Mouse (Mus musculus) testis, adult 2 months (tissue): ENCODE measurements around the gene Atg16l2. TPM values are rescaled to one million over a fixed set of nuclear protein-coding genes. Genes with fewer than 3 reads are reported as not detected.

ENCODE experiments used
- H3K27ac ChIP-seq: fragments of 200-500 bp; 2 replicates; pipeline ENCODE4 v1.5.1; 2012; ENCODE audit warnings: low read depth, low read length; ENCODE audit not compliant: control insufficient read depth, insufficient read depth
- H3K27me3 ChIP-seq: fragments of 200-500 bp; 2 replicates; pipeline ENCODE4 v1.6.1; 2012; ENCODE audit warnings: mild to moderate bottlenecking, low read length, moderate library complexity; ENCODE audit not compliant: control insufficient read depth, insufficient read depth
- H3K36me3 ChIP-seq: fragments of 200-500 bp; 2 replicates; pipeline ENCODE4 v1.6.1; 2012; ENCODE audit warnings: mild to moderate bottlenecking, low read length; ENCODE audit not compliant: control insufficient read depth, insufficient read depth
- H3K4me1 ChIP-seq: fragments of 200-500 bp; 2 replicates; pipeline ENCODE4 v1.6.1; 2012; ENCODE audit warnings: low read length; ENCODE audit not compliant: control insufficient read depth, insufficient read depth
- H3K4me3 ChIP-seq: fragments of 200-500 bp; 2 replicates; pipeline ENCODE4 v1.5.1; 2012; ENCODE audit warnings: low read depth, mild to moderate bottlenecking, low read length, moderate library complexity, mixed read lengths; ENCODE audit not compliant: control insufficient read depth
- CTCF ChIP-seq: fragments of 200-500 bp; IDR thresholded peaks from 2 replicates; pipeline ENCODE4 v1.5.1; 2012; ENCODE audit warnings: low read depth, mild to moderate bottlenecking, inconsistent platforms, low read length, moderate library complexity; ENCODE audit not compliant: control insufficient read depth, insufficient read depth, insufficient replicate concordance
- POLR2A ChIP-seq: fragments of 200-500 bp; IDR thresholded peaks from 2 replicates; pipeline ENCODE4 v1.6.1; 2012; ENCODE audit warnings: low read depth, mild to moderate bottlenecking, inconsistent platforms, low read length, moderate library complexity; ENCODE audit not compliant: control insufficient read depth
- polyA plus RNA-seq: library from polyadenylated mRNA; depleted of rRNA; stranded (reverse); fragments of >200 nt; gene quantifications from 2 replicates; pipeline ENCODE4 v1.2.3, GENCODE M21; 2012

Gene Atg16l2
- polyA plus RNA-seq, 1 experiment = 2.2 TPM

DNA sequence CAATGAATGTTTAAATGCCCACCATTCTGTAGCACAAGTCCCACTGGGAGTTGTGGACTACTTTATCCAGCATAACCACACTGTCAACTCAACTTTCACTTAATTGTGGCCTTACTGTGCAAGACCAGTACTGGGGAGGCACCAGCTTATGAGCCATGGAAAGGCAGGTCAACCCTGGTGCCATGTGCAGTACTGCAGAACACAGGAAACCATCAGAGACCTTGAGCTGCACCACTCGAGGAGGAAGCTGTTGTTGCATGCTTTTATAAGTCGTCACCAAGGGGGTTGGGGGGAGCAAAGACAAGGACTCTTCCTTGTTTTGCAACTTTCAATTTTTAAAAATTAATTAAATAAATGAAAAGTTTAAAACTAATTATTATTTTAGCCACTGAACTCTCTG, 49.0 kb downstream of the Atg16l2 start:
- H3K4me1 ChIP-seq = peaks cover 2% of the 10 kb centered on the region; the same call in 1 of the 2 replicates
- H3K27ac ChIP-seq = no peak overlapping the region
- no peaks in the 10 kb centered on the region for H3K36me3 ChIP-seq
- TF ChIP-seq POLR2A = no peak
- TF ChIP-seq CTCF = no peak
- H3K4me3 ChIP-seq = peak overlapping the region; percentile 25; the same call in 1 of the 2 replicates
- H3K27me3 ChIP-seq = no peaks in the 10 kb centered on the region

DNA sequence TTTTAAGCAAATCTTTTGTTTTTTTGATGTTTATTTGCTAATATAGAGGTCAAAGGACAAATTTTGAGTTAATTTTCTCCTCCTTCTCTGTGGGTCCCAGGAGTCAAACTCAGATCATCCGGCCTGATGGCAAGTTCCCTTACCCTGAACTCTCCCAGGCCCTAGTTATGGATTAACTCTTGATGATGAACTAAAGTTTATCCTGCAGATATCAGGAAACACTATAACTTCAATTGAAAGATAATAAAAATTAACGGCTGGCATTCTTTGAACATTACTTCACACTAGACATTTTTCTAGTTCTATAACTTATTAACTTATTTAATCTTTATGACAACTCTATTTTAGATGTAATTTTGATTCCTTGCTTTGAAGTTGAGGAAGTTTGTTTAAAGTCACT, 52.9 kb downstream of the Atg16l2 start:
- Histone ChIP-seq H3K4me1 (no peaks in the 10 kb centered on the region), H3K27ac (no peak overlapping the region), H3K27me3 (no peaks in the 10 kb centered on the region), H3K4me3 (no peak overlapping the region), H3K36me3 (no peaks in the 10 kb centered on the region)
- TF ChIP-seq POLR2A (no peak), CTCF (no peak)

DNA sequence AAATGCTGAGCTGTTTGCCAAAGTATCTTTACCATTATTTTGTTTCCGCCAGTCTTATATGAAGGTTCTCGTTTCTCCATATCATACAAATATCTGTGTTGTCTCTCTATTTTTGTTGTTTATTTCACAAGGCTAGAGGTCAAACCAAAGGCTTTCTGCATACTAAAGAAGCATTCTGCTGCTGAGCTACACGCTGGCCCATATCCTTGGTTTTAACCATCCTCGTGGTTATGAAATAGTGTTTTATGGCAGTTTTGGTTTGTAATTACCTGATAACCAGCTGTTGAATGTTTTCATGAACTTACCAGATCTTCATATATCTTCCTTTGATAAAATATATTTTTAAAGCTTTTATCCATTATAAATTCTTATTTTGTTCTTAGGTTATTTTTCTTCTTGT, 53.3 kb downstream of the Atg16l2 start:
- Histone ChIP-seq H3K27me3 (no peaks in the 10 kb centered on the region), H3K4me1 (no peaks in the 10 kb centered on the region), H3K4me3 (no peak overlapping the region), H3K27ac (no peak overlapping the region), H3K36me3 (no peaks in the 10 kb centered on the region)
- no peak for TF ChIP-seq POLR2A

DNA sequence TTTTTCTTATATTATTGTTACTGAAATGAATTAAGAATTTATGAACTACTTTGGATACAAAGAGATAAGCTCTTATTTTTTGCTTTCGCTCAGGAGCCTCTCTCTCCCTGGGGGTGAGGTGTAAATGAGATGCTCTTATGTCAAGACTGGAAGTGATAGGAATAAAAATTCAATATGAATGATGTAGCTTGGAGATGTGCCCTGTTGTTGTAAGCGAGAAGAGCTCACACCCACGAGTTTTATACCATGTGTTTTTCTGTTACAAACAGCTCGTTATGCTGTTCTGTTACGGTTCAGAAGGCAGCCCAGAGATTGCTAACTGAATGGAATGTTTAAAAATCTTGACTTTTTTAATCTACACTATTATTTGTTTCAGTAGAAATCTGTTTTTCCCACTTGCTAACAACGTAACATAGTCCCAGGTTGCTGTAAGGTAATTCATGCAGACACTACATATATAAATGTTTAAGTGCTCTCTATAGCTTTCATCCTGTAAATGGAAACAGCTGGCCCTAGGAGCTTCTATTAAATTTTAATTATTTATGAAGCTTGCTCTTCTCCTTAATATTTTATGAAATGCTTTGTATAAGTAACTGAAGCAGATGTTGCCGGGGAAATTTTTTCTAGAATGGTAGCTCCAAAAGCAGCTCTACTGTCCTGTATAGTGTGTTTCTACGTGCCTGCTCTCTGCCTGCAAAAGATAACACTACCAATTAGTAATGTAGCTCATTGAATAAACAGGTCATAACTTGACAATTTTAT, 65.2 kb downstream of the Atg16l2 start:
- Histone ChIP-seq H3K36me3 (no peaks in the 10 kb centered on the region), H3K4me1 (no peaks in the 10 kb centered on the region)
- TF ChIP-seq POLR2A (no peak), CTCF (no peak)

DNA sequence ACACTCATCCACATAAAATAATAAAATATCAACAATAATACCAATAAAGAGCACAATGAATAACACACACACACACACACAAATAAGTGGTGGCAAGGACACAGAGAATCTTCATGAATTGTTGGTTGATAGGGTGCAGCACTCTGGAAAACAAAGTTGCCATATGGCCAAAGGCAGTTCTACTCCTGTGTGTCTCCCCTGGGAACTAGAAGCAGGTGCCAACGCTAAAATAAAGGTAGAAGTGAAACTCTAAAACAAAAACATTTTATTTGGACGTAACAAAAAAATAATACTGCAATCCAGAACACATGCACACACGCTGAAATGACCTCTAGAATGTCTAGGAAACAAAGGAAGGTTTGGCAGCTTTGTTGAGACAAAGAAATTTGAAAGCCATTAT, 69.3 kb downstream of the Atg16l2 start:
- Histone ChIP-seq H3K27me3 (no peaks in the 10 kb centered on the region), H3K4me1 (no peaks in the 10 kb centered on the region), H3K36me3 (no peaks in the 10 kb centered on the region), H3K27ac (no peak overlapping the region), H3K4me3 (no peak overlapping the region)
- TF ChIP-seq POLR2A = no peak
- no peak for TF ChIP-seq CTCF

More for the DNA sequence above, 65.2 kb downstream of the Atg16l2 start:
- no peak overlapping the region for H3K4me3 ChIP-seq
- no peaks in the 10 kb centered on the region for H3K27me3 ChIP-seq
- H3K27ac ChIP-seq = no peak overlapping the region

DNA sequence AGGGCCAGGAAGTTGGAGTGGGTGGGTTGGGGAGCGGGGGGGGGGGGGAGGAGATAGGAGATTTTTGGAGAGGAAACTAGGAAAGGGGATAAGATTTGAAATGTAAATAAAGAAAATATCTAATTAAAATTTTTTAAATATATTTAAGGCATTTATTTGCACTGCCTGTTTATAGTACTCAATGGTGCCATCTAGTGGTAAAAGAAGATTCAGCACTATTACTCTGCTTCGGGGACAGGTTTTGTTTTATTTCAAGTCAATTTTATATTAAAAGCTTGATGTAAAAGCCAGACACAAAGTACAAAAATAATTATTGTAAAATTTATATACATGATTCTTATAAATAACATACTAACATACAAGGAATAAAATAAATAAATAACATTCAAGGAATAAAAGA, 70.6 kb downstream of the Atg16l2 start:
- no peaks in the 10 kb centered on the region for H3K36me3 ChIP-seq
- no peak overlapping the region for H3K4me3 ChIP-seq
- H3K27ac ChIP-seq = no peak overlapping the region
- no peaks in the 10 kb centered on the region for H3K27me3 ChIP-seq
- TF ChIP-seq POLR2A (no peak), CTCF (no peak)
- no peaks in the 10 kb centered on the region for H3K4me1 ChIP-seq

DNA sequence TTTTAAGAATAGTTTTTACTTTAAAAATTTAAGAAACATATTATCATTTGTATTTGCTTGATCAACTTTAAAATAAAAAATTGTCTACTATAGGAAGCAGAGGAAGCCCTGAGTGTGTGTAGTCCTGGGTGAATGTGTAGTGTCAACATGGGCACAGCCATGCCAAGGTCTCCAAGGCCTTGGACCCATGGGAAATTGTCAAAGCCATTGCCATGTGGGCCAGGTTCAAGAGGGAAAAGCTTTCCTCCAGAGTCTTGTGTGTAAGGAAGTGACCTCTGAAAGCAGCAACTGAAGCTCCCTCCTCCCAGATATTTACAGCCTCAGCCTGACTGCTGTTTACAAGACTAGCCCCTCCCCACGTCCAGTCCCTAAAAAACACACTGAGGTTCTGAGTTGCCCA, 72.7 kb downstream of the Atg16l2 start:
- H3K36me3 ChIP-seq = no peaks in the 10 kb centered on the region
- no peaks in the 10 kb centered on the region for H3K27me3 ChIP-seq
- H3K4me1 ChIP-seq = no peaks in the 10 kb centered on the region
- H3K4me3 ChIP-seq = no peak overlapping the region
- no peak for TF ChIP-seq CTCF
- no peak for TF ChIP-seq POLR2A
- H3K27ac ChIP-seq = no peak overlapping the region
